Mouse (Mus musculus): ENCODE results near the gene Tmem50a. TPM values are rescaled to one million over a fixed set of nuclear protein-coding genes. Genes with fewer than 3 reads are reported as not detected.
A peak's percentile ranks its signal among the peaks of the same experiment; 100 is the strongest.
"Not testable (repeated sequence)": the region's sequence is repeated elsewhere in the genome, so short reads cannot be mapped to it uniquely, and the experiment has no call there.

Gene Tmem50a
- total RNA-seq, 2 experiments from 2014 or later, result 128 to 133 TPM

- intact Hi-C loops (cut with DNase I), result no loop called here
These were observed 10.4 kb upstream of the Tmem50a start for GRCm38 (mm10) chr4:134925206-134925605.

GRCm38 (mm10) chr4:134924019-134924741 lies 9.4 kb upstream of the Tmem50a start:
- intact Hi-C loops (cut with DNase I), result no loop called here
- peak in 1 of 2 experiments; percentile 71 for DNase-seq (ENCODE audit: extremely low spot score in 1 of 2, low spot score in 2 of 2)

More at GRCm38 (mm10) chr4:134925206-134925605, 10.4 kb upstream of the Tmem50a start:
- no peak for DNase-seq (ENCODE audit: extremely low spot score in 1 of 2, low spot score in 2 of 2)

- intact Hi-C loops (cut with DNase I), result no loop called here
- DNase-seq (ENCODE audit: extremely low spot score in 1 of 2, low spot score in 2 of 2), result peak; percentile 99
These were observed 8.6 kb upstream of the Tmem50a start, which contains the start of gene Rsrp1 for GRCm38 (mm10) chr4:134923258-134924018. TSS of gene Rsrp1 (plus strand) at chr4:134923592.

GRCm38 (mm10) chr4:134922925-134923244 lies 8.1 kb upstream of the Tmem50a start:
- intact Hi-C loops (cut with DNase I), result no loop called here
- peak; percentile 63 to 86 for DNase-seq (ENCODE audit: extremely low spot score in 1 of 2, low spot score in 2 of 2)

- no peak for DNase-seq (ENCODE audit: extremely low spot score in 1 of 2, low spot score in 2 of 2)
- intact Hi-C loops (cut with DNase I), result no loop called here
These were observed 7.5 kb upstream of the Tmem50a start for GRCm38 (mm10) chr4:134922111-134922924.

GRCm38 (mm10) chr4:134921703-134922102 lies 6.9 kb upstream of the Tmem50a start:
- intact Hi-C loops (cut with DNase I), result no loop called here
- DNase-seq (ENCODE audit: extremely low spot score in 1 of 2, low spot score in 2 of 2), result no peak

GRCm38 (mm10) chr4:134920631-134921030 lies 5.8 kb upstream of the Tmem50a start:
- DNase-seq (ENCODE audit: extremely low spot score in 1 of 2, low spot score in 2 of 2), result no peak
- intact Hi-C loops (cut with DNase I), result no loop called here

GRCm38 (mm10) chr4:134919733-134920540 lies 5.1 kb upstream of the Tmem50a start:
- DNase-seq (ENCODE audit: extremely low spot score in 1 of 2, low spot score in 2 of 2), result no peak
- intact Hi-C loops (cut with DNase I), result no loop called here

GRCm38 (mm10) chr4:134918381-134918780 lies 3.6 kb upstream of the Tmem50a start:
- DNase-seq (ENCODE audit: extremely low spot score in 1 of 2, low spot score in 2 of 2), result peak in 1 of 2 experiments; percentile 69

GRCm38 (mm10) chr4:134917194-134917593 lies 2.4 kb upstream of the Tmem50a start:
- intact Hi-C loops (cut with DNase I), result no loop called here
- no peak for DNase-seq (ENCODE audit: extremely low spot score in 1 of 2, low spot score in 2 of 2)

More at GRCm38 (mm10) chr4:134918381-134918780, 3.6 kb upstream of the Tmem50a start:
- intact Hi-C loops (cut with DNase I), result no loop called here

- DNase-seq (ENCODE audit: extremely low spot score in 1 of 2, low spot score in 2 of 2), result no peak
- intact Hi-C loops (cut with DNase I), result no loop called here
These were observed 613 bp upstream of the Tmem50a start for GRCm38 (mm10) chr4:134915223-134916050.

GRCm38 (mm10) chr4:134914122-134914863 lies 531 bp downstream of the Tmem50a start:
- intact Hi-C loops (cut with DNase I), result no loop called here
- no peak for DNase-seq (ENCODE audit: extremely low spot score in 1 of 2, low spot score in 2 of 2)

GRCm38 (mm10) chr4:134913413-134913812 lies 1.4 kb downstream of the Tmem50a start:
- intact Hi-C loops (cut with DNase I), result no loop called here
- peak in 1 of 2 experiments; percentile 83 for DNase-seq (ENCODE audit: extremely low spot score in 1 of 2, low spot score in 2 of 2)

GRCm38 (mm10) chr4:134911406-134911805 lies 3.4 kb downstream of the Tmem50a start:
- intact Hi-C loops (cut with DNase I); DNase-seq (ENCODE audit: extremely low spot score in 1 of 2, low spot score in 2 of 2): not testable (repeated sequence)

- no peak for DNase-seq (ENCODE audit: extremely low spot score in 1 of 2, low spot score in 2 of 2)
- intact Hi-C loops (cut with DNase I), result no loop called here
These were observed 11.8 kb downstream of the Tmem50a start for GRCm38 (mm10) chr4:134903046-134903445.

- intact Hi-C loops (cut with DNase I), result no loop called here
- no peak for DNase-seq (ENCODE audit: extremely low spot score in 1 of 2, low spot score in 2 of 2)
These were observed 13.7 kb downstream of the Tmem50a start for GRCm38 (mm10) chr4:134901126-134901525.

GRCm38 (mm10) chr4:134897256-134897655 lies 17.6 kb downstream of the Tmem50a start:
- DNase-seq (ENCODE audit: extremely low spot score in 1 of 2, low spot score in 2 of 2), result no peak
- intact Hi-C loops (cut with DNase I), result no loop called here
